Mouse (Mus musculus) erythroblast, embryonic 14.5 days (primary cell): ENCODE measurements around the gene Dcpp1.

ENCODE experiments used
- GATA1 ChIP-seq: IDR thresholded peaks from 2 replicates; pipeline ENCODE4 v1.6.1; 2012; ENCODE audit warnings: low read length, inconsistent platforms, mixed read lengths
- TAL1 ChIP-seq: IDR thresholded peaks from 3 replicates; pipeline ENCODE4 v1.6.1; 2012; ENCODE audit warnings: low read length, inconsistent platforms, mixed read lengths

DNA sequence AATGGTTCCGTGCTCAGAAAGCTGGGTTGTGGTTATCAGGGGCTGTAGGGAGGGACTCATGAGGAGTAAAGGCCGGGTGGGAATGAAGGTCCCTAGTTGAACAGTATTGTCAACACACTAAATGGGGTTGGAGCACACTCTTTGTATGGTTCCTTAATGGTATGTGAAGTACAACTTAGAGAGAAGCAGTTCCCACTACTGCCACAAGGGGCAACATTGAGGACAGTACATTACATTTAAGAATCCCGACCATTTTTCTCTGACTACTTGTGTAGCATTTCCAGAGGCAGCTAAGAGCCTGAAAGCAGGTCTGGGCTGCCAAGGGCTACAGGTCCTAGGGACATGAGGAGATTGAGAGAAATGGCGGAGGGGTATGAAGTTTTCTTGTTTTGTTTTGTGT, 39.5 kb upstream of the Dcpp1 start:
- TF ChIP-seq GATA1 (no peak), TAL1 (no peak)
